Mouse (Mus musculus) liver, postnatal 0 days (tissue): ENCODE measurements at regions not wholly inside any gene's neighbourhood (a gene's known extent, or its start where the extent isn't known, plus 50 kb on each side); places are given as distances from the start of the nearest gene placed in this dataset.
A peak's percentile ranks its signal among the peaks of the same experiment; 100 is the strongest.

Experiments
- ATAC-seq: fragments of 200-750 bp; cut with Nextera tagmentation; 2 replicates; pipeline ENCODE4 v1.8.0; 2017; ENCODE audit warnings: mild to moderate bottlenecking, moderate library complexity
- DNase-seq: peaks from one replicate; pipeline ENCODE4 v3.0.0-alpha.2; 2016
- H3K27ac ChIP-seq: fragments of 300-500 bp; sonication (generic); 2 replicates; pipeline ENCODE4 v1.5.1; 2014; ENCODE audit warnings: antibody characterized with exemption, moderate library complexity, mild to moderate bottlenecking, low read depth
- H3K27me3 ChIP-seq: fragments of 300-500 bp; sonication (generic); 2 replicates; pipeline ENCODE4 v1.6.1; 2014; ENCODE audit warnings: low read length, control low read depth, mixed read lengths; ENCODE audit not compliant: insufficient read depth
- H3K36me3 ChIP-seq: fragments of 300-500 bp; sonication (generic); replicated peaks from 2 replicates; pipeline ENCODE4 v1.6.1; 2014; ENCODE audit warnings: mild to moderate bottlenecking, control low read depth, low read length, moderate library complexity, mixed read lengths; ENCODE audit not compliant: insufficient read depth
- H3K4me1 ChIP-seq: fragments of 300-500 bp; sonication (generic); 2 replicates; pipeline ENCODE4 v1.6.1; 2014; ENCODE audit warnings: antibody characterized with exemption, mild to moderate bottlenecking, control low read depth; ENCODE audit not compliant: insufficient read depth
- H3K4me2 ChIP-seq: fragments of 300-500 bp; sonication (generic); 2 replicates; pipeline ENCODE4 v1.6.1; 2014; ENCODE audit warnings: low read depth, mild to moderate bottlenecking, low read length, moderate library complexity, mixed read lengths
- H3K4me3 ChIP-seq: fragments of 300-500 bp; sonication (generic); 2 replicates; pipeline ENCODE4 v1.5.1; 2014; ENCODE audit warnings: low read depth, low read length
- H3K9ac ChIP-seq: fragments of 300-500 bp; sonication (generic); replicated peaks from 2 replicates; pipeline ENCODE4 v1.6.1; 2014; ENCODE audit warnings: mild to moderate bottlenecking, moderate library complexity
- H3K9me3 ChIP-seq: fragments of 300-500 bp; sonication (generic); 2 replicates; pipeline ENCODE4 v1.6.1; 2016; ENCODE audit warnings: mild to moderate bottlenecking, control low read depth, low read length, mixed read lengths
- CTCF ChIP-seq: sonication (generic); IDR thresholded peaks from 2 replicates; pipeline ENCODE4 v1.5.1; 2016; ENCODE audit warnings: antibody characterized with exemption, low read depth
- EP300 ChIP-seq: IDR thresholded peaks from 2 replicates; pipeline ENCODE4 v1.6.1; 2016; ENCODE audit warnings: antibody characterized with exemption, low read depth, mild to moderate bottlenecking
- WGBS: fragments of 180-500 bp; shearing (Covaris S2); extraction: QIAGEN DNeasy Blood & Tissue Kit; methylation state at CpG from one replicate; pipeline ENCODE4 v1.1.7; 2014; ENCODE audit not compliant: insufficient replicate concordance; 5-methylcytosine and 5-hydroxymethylcytosine counted together

- no peaks in the 10 kb centered on the region for H3K9me3 ChIP-seq
- H3K9ac ChIP-seq: no peak overlapping the region
- ATAC-seq (no peak), DNase-seq (no peak)
- H3K4me3 ChIP-seq: no peak overlapping the region
- H3K27ac ChIP-seq: no peak overlapping the region
- WGBS: 65% methylated on average over 7 of the region's 7 CpGs
- no peaks in the 10 kb centered on the region for H3K36me3 ChIP-seq
- no peak overlapping the region for H3K4me2 ChIP-seq
- no peak for TF ChIP-seq CTCF
- no peak for TF ChIP-seq EP300
- H3K4me1 ChIP-seq: no peaks in the 10 kb centered on the region
- no peaks in the 10 kb centered on the region for H3K27me3 ChIP-seq
Measured at GRCm38 (mm10) chr2:75452274-75453148, 206.6 kb upstream of the Hnrnpa3 start.

DNA sequence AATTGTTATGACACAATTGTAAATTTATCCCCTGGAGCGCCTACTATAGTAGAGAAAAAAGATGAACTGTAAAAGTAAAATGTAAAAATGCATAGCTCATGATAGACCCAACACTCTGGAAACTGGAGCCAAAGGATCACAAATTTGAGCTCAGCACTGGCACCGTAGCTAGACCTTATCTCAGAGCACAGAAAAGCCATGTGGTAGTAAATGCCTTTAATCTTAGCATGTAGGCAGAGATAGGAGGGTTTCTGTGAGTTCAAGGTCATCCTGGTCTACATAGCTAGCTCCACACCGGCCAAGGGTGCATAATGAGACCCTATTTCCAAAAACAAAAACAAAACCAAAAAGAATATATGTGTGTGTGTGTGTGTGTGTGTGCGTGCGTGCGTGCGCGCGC is 203.6 kb upstream of the Hnrnpa3 start:
- DNase-seq (no peak), ATAC-seq (no peak)
- H3K27ac ChIP-seq: no peak overlapping the region
- H3K36me3 ChIP-seq: no peaks in the 10 kb centered on the region
- no peak overlapping the region for H3K9ac ChIP-seq
- H3K4me1 ChIP-seq: no peaks in the 10 kb centered on the region
- H3K4me2 ChIP-seq: no peak overlapping the region
- peak; percentile 42; the same call in 1 of the 2 replicates for TF ChIP-seq EP300
- no peak for TF ChIP-seq CTCF
- H3K27me3 ChIP-seq: no peaks in the 10 kb centered on the region
- H3K9me3 ChIP-seq: no peaks in the 10 kb centered on the region
- H3K4me3 ChIP-seq: no peak overlapping the region
- WGBS: 82% methylated on average over 9 of the region's 9 CpGs

- H3K9me3 ChIP-seq: no peaks in the 10 kb centered on the region
- no peak overlapping the region for H3K4me2 ChIP-seq
- H3K4me3 ChIP-seq: no peak overlapping the region
- 86% methylated on average over 1 of the region's 1 CpGs for WGBS
- TF ChIP-seq EP300: no peak
- TF ChIP-seq CTCF: no peak
- no peak overlapping the region for H3K27ac ChIP-seq
- H3K9ac ChIP-seq: no peak overlapping the region
- no peaks in the 10 kb centered on the region for H3K27me3 ChIP-seq
- H3K36me3 ChIP-seq: no peaks in the 10 kb centered on the region
- H3K4me1 ChIP-seq: no peaks in the 10 kb centered on the region
- DNase-seq (no peak), ATAC-seq (no peak)
Measured at GRCm38 (mm10) chr2:75456272-75456671, 202.8 kb upstream of the Hnrnpa3 start.

GRCm38 (mm10) chr2:75457423-75457822 is 201.6 kb upstream of the Hnrnpa3 start:
- DNase-seq: no peak
- Histone ChIP-seq H3K27ac (no peak overlapping the region), H3K4me1 (no peaks in the 10 kb centered on the region), H3K27me3 (no peaks in the 10 kb centered on the region), H3K9ac (no peak overlapping the region), H3K4me2 (no peak overlapping the region), H3K9me3 (no peaks in the 10 kb centered on the region), H3K4me3 (no peak overlapping the region), H3K36me3 (no peaks in the 10 kb centered on the region)
- no peak for TF ChIP-seq EP300
- TF ChIP-seq CTCF: no peak
- WGBS: 79% methylated on average over 3 of the region's 3 CpGs
- no peak for ATAC-seq

GRCm38 (mm10) chr2:75458898-75459297 is 200.2 kb upstream of the Hnrnpa3 start:
- ATAC-seq: no peak
- 73% methylated on average over 3 of the region's 3 CpGs for WGBS
- Histone ChIP-seq H3K4me1 (no peaks in the 10 kb centered on the region), H3K9ac (no peak overlapping the region), H3K27ac (no peak overlapping the region), H3K4me3 (no peak overlapping the region), H3K9me3 (no peaks in the 10 kb centered on the region), H3K27me3 (no peaks in the 10 kb centered on the region), H3K4me2 (no peak overlapping the region), H3K36me3 (no peaks in the 10 kb centered on the region)
- TF ChIP-seq EP300 (no peak), CTCF (no peak)
- no peak for DNase-seq

- H3K27me3 ChIP-seq: no peaks in the 10 kb centered on the region
- no peaks in the 10 kb centered on the region for H3K9me3 ChIP-seq
- no peak for TF ChIP-seq CTCF
- TF ChIP-seq EP300: no peak
- no peaks in the 10 kb centered on the region for H3K4me1 ChIP-seq
- H3K4me2 ChIP-seq: no peak overlapping the region
- no peak overlapping the region for H3K9ac ChIP-seq
- ATAC-seq: no peak
- H3K27ac ChIP-seq: no peak overlapping the region
- H3K36me3 ChIP-seq: no peaks in the 10 kb centered on the region
- 58% methylated on average over 5 of the region's 5 CpGs for WGBS
- no peak for DNase-seq
- no peak overlapping the region for H3K4me3 ChIP-seq
Measured at GRCm38 (mm10) chr2:75460419-75460818, 198.6 kb upstream of the Hnrnpa3 start.
